Mouse (Mus musculus) G1E-ER4 (cell line): ENCODE results near the gene Aifm1. TPM values are rescaled to one million over a fixed set of nuclear protein-coding genes. Genes with fewer than 3 reads are reported as not detected.

ENCODE experiments used
- GATA1 ChIP-seq: IDR thresholded peaks from one replicate; pipeline ENCODE4 v1.8.0; 2012; ENCODE audit warnings: low read length, inconsistent platforms
- polyA plus RNA-seq: library from polyadenylated mRNA; stranded (reverse); fragments of >175 nt; gene quantifications from 2 replicates; pipeline ENCODE4 v1.2.3, GENCODE M21; 2012

Gene Aifm1
- polyA plus RNA-seq, 1 experiment, result 7.3 TPM

GRCm38 (mm10) chrX:48464436-48464835 is 48.9 kb downstream of the Aifm1 start:
- TF ChIP-seq GATA1, result no peak

- no peak for TF ChIP-seq GATA1
These were observed 49.7 kb downstream of the Aifm1 start for GRCm38 (mm10) chrX:48463636-48464035.

GRCm38 (mm10) chrX:48462754-48463507 is 50.4 kb downstream of the Aifm1 start, which contains the start of gene Elf4:
Gene Elf4 (minus strand): TSS chrX:48463132.
- no peak for TF ChIP-seq GATA1

GRCm38 (mm10) chrX:48462297-48462696 is 51.1 kb downstream of the Aifm1 start:
- TF ChIP-seq GATA1, result no peak

- TF ChIP-seq GATA1, result no peak
These were observed 52.4 kb downstream of the Aifm1 start for GRCm38 (mm10) chrX:48461006-48461405.

- no peak for TF ChIP-seq GATA1
These were observed 52.9 kb downstream of the Aifm1 start for GRCm38 (mm10) chrX:48460496-48460895.

- TF ChIP-seq GATA1, result no peak
These were observed 56.4 kb downstream of the Aifm1 start for GRCm38 (mm10) chrX:48456956-48457355.

GRCm38 (mm10) chrX:48455018-48455417 is 58.3 kb downstream of the Aifm1 start:
- no peak for TF ChIP-seq GATA1

GRCm38 (mm10) chrX:48454495-48454878 is 58.9 kb downstream of the Aifm1 start:
- no peak for TF ChIP-seq GATA1

GRCm38 (mm10) chrX:48453736-48454494 is 59.4 kb downstream of the Aifm1 start:
- TF ChIP-seq GATA1, result no peak

- no peak for TF ChIP-seq GATA1
These were observed 60.3 kb downstream of the Aifm1 start for GRCm38 (mm10) chrX:48452931-48453673.

- no peak for TF ChIP-seq GATA1
These were observed 61.0 kb downstream of the Aifm1 start for GRCm38 (mm10) chrX:48452231-48452890.

GRCm38 (mm10) chrX:48449646-48450045 is 63.7 kb downstream of the Aifm1 start:
- no peak for TF ChIP-seq GATA1

- TF ChIP-seq GATA1, result peak; percentile 20
These were observed 68.7 kb downstream of the Aifm1 start for GRCm38 (mm10) chrX:48444677-48445076.

GRCm38 (mm10) chrX:48441954-48442353 is 71.4 kb downstream of the Aifm1 start:
- TF ChIP-seq GATA1, result no peak
